Mouse (Mus musculus): ENCODE data around the gene Trim2. TPM values are rescaled to one million over a fixed set of nuclear protein-coding genes. Genes with fewer than 3 reads are reported as not detected.

The Trim2 gene
- polyA plus RNA-seq, 1 experiment: 2.4 TPM

- Histone ChIP-seq H3ac (ENCODE audit: control insufficient read depth, insufficient read length, low read depth) (no peak overlapping the region), H3K79me3 (ENCODE audit: low read depth) (no peaks in the 10 kb centered on the region), H3K79me2 (ENCODE audit: control insufficient read depth, insufficient read depth) (no peaks in the 10 kb centered on the region), H3K4me3 (ENCODE audit: insufficient read depth, poor library complexity, severe bottlenecking) (no peak overlapping the region), H3K36me3 (ENCODE audit: control insufficient read depth, insufficient read depth) (no peaks in the 10 kb centered on the region), H3K27me3 (ENCODE audit: control insufficient read depth, insufficient read depth, insufficient read length) (no peaks in the 10 kb centered on the region)
- TF ChIP-seq FOSL1 (IDR thresholded peaks at IDR 0.05; ENCODE audit: insufficient read depth, low read length, poor library complexity, severe bottlenecking) (no peak), USF1 (IDR thresholded peaks at IDR 0.05; ENCODE audit: low read depth) (no peak), CTCF (IDR thresholded peaks at IDR 0.05; ENCODE audit: control insufficient read depth, insufficient read depth, insufficient read length) (no peak), MYOD1 (IDR thresholded peaks at IDR 0.05; ENCODE audit: control insufficient read depth, insufficient read length, low read depth) (no peak), CEBPB (IDR thresholded peaks at IDR 0.05; ENCODE audit: low read depth) (no peak), MAX (IDR thresholded peaks at IDR 0.05) (no peak), MYOG (IDR thresholded peaks at IDR 0.05; ENCODE audit: control insufficient read depth, extremely low read depth, insufficient read length) (no peak)
Measured at GRCm38 (mm10) chr3:84247789-84248188, 58.9 kb downstream of the Trim2 start.

GRCm38 (mm10) chr3:84246421-84246861, 60.2 kb downstream of the Trim2 start:
- no peaks in the 10 kb centered on the region for H3K79me2 ChIP-seq (ENCODE audit: control insufficient read depth, insufficient read depth)
- H3K4me3 ChIP-seq (ENCODE audit: insufficient read depth, poor library complexity, severe bottlenecking): no peak overlapping the region
- no peak for TF ChIP-seq MYOG (IDR thresholded peaks at IDR 0.05; ENCODE audit: control insufficient read depth, extremely low read depth, insufficient read length)
- no peak for TF ChIP-seq FOSL1 (IDR thresholded peaks at IDR 0.05; ENCODE audit: insufficient read depth, low read length, poor library complexity, severe bottlenecking)
- TF ChIP-seq MYOD1 (IDR thresholded peaks at IDR 0.05; ENCODE audit: control insufficient read depth, insufficient read length, low read depth): no peak
- no peak for TF ChIP-seq CTCF (IDR thresholded peaks at IDR 0.05; ENCODE audit: control insufficient read depth, insufficient read depth, insufficient read length)
- TF ChIP-seq MAX (IDR thresholded peaks at IDR 0.05): no peak
- H3K27me3 ChIP-seq (ENCODE audit: control insufficient read depth, insufficient read depth, insufficient read length): no peaks in the 10 kb centered on the region
- H3K36me3 ChIP-seq (ENCODE audit: control insufficient read depth, insufficient read depth): no peaks in the 10 kb centered on the region
- H3K79me3 ChIP-seq (ENCODE audit: low read depth): no peaks in the 10 kb centered on the region
- H3ac ChIP-seq (ENCODE audit: control insufficient read depth, insufficient read length, low read depth): no peak overlapping the region

- Histone ChIP-seq H3K79me2 (ENCODE audit: control insufficient read depth, insufficient read depth) (no peaks in the 10 kb centered on the region), H3K27me3 (ENCODE audit: control insufficient read depth, insufficient read depth, insufficient read length) (no peaks in the 10 kb centered on the region), H3K79me3 (ENCODE audit: low read depth) (no peaks in the 10 kb centered on the region), H3ac (ENCODE audit: control insufficient read depth, insufficient read length, low read depth) (no peak overlapping the region), H3K36me3 (ENCODE audit: control insufficient read depth, insufficient read depth) (no peaks in the 10 kb centered on the region), H3K4me3 (ENCODE audit: insufficient read depth, poor library complexity, severe bottlenecking) (no peak overlapping the region)
- TF ChIP-seq MYOD1 (IDR thresholded peaks at IDR 0.05; ENCODE audit: control insufficient read depth, insufficient read length, low read depth) (no peak), FOSL1 (IDR thresholded peaks at IDR 0.05; ENCODE audit: insufficient read depth, low read length, poor library complexity, severe bottlenecking) (no peak), MYOG (IDR thresholded peaks at IDR 0.05; ENCODE audit: control insufficient read depth, extremely low read depth, insufficient read length) (no peak), CTCF (IDR thresholded peaks at IDR 0.05; ENCODE audit: control insufficient read depth, insufficient read depth, insufficient read length) (no peak)
Measured at GRCm38 (mm10) chr3:84243116-84243515, 63.6 kb downstream of the Trim2 start.

- no peaks in the 10 kb centered on the region for H3K79me3 ChIP-seq (ENCODE audit: low read depth)
- H3K4me3 ChIP-seq (ENCODE audit: insufficient read depth, poor library complexity, severe bottlenecking): no peak overlapping the region
- no peaks in the 10 kb centered on the region for H3K36me3 ChIP-seq (ENCODE audit: control insufficient read depth, insufficient read depth)
- H3K27me3 ChIP-seq (ENCODE audit: control insufficient read depth, insufficient read depth, insufficient read length): no peaks in the 10 kb centered on the region
- H3ac ChIP-seq (ENCODE audit: control insufficient read depth, insufficient read length, low read depth): no peak overlapping the region
- no peaks in the 10 kb centered on the region for H3K79me2 ChIP-seq (ENCODE audit: control insufficient read depth, insufficient read depth)
- TF ChIP-seq MYOD1 (IDR thresholded peaks at IDR 0.05; ENCODE audit: control insufficient read depth, insufficient read length, low read depth) (no peak), MYOG (IDR thresholded peaks at IDR 0.05; ENCODE audit: control insufficient read depth, extremely low read depth, insufficient read length) (no peak), CTCF (IDR thresholded peaks at IDR 0.05; ENCODE audit: control insufficient read depth, insufficient read depth, insufficient read length) (no peak), FOSL1 (IDR thresholded peaks at IDR 0.05; ENCODE audit: insufficient read depth, low read length, poor library complexity, severe bottlenecking) (no peak), MAX (IDR thresholded peaks at IDR 0.05) (no peak)
Measured at GRCm38 (mm10) chr3:84242497-84242896, 64.2 kb downstream of the Trim2 start.

GRCm38 (mm10) chr3:84241098-84241497, 65.6 kb downstream of the Trim2 start:
- TF ChIP-seq FOSL1 (IDR thresholded peaks at IDR 0.05; ENCODE audit: insufficient read depth, low read length, poor library complexity, severe bottlenecking): no peak
- TF ChIP-seq MYOD1 (IDR thresholded peaks at IDR 0.05; ENCODE audit: control insufficient read depth, insufficient read length, low read depth): no peak
- no peak for TF ChIP-seq MYOG (IDR thresholded peaks at IDR 0.05; ENCODE audit: control insufficient read depth, extremely low read depth, insufficient read length)
- Histone ChIP-seq H3K4me3 (ENCODE audit: insufficient read depth, poor library complexity, severe bottlenecking) (no peak overlapping the region), H3ac (ENCODE audit: control insufficient read depth, insufficient read length, low read depth) (no peak overlapping the region), H3K27me3 (ENCODE audit: control insufficient read depth, insufficient read depth, insufficient read length) (no peaks in the 10 kb centered on the region), H3K79me2 (ENCODE audit: control insufficient read depth, insufficient read depth) (no peaks in the 10 kb centered on the region), H3K79me3 (ENCODE audit: low read depth) (no peaks in the 10 kb centered on the region), H3K36me3 (ENCODE audit: control insufficient read depth, insufficient read depth) (no peaks in the 10 kb centered on the region)

- no peaks in the 10 kb centered on the region for H3K27me3 ChIP-seq (ENCODE audit: control insufficient read depth, insufficient read depth, insufficient read length)
- no peaks in the 10 kb centered on the region for H3K79me3 ChIP-seq (ENCODE audit: low read depth)
- no peak overlapping the region for H3ac ChIP-seq (ENCODE audit: control insufficient read depth, insufficient read length, low read depth)
- TF ChIP-seq USF1 (IDR thresholded peaks at IDR 0.05; ENCODE audit: low read depth): no peak
- TF ChIP-seq MYOG (IDR thresholded peaks at IDR 0.05; ENCODE audit: control insufficient read depth, extremely low read depth, insufficient read length): no peak
- H3K79me2 ChIP-seq (ENCODE audit: control insufficient read depth, insufficient read depth): no peaks in the 10 kb centered on the region
- H3K36me3 ChIP-seq (ENCODE audit: control insufficient read depth, insufficient read depth): no peaks in the 10 kb centered on the region
- no peak overlapping the region for H3K4me3 ChIP-seq (ENCODE audit: insufficient read depth, poor library complexity, severe bottlenecking)
Measured at GRCm38 (mm10) chr3:84235420-84236304, 71.0 kb downstream of the Trim2 start.

Measured in C2C12 (cell line).